Mouse (Mus musculus) ES-Bruce4 (cell line): ENCODE results near the gene Igfbp3.

Experiments
- CTCF ChIP-seq: IDR thresholded peaks from one replicate; pipeline ENCODE4 v1.8.1; 2011; ENCODE audit warnings: low read depth, low read length
- EP300 ChIP-seq: IDR thresholded peaks from 2 replicates; pipeline ENCODE4 v1.6.1; 2011; ENCODE audit warnings: low read depth, low read length; ENCODE audit not compliant: insufficient read depth
- POLR2A ChIP-seq: IDR thresholded peaks from one replicate; pipeline ENCODE4 v1.8.1; 2011; ENCODE audit warnings: low read length; ENCODE audit not compliant: insufficient read depth

- TF ChIP-seq POLR2A (no peak), EP300 (no peak), CTCF (no peak)
Measured at GRCm38 (mm10) chr11:7234981-7235609, 21.4 kb upstream of the Igfbp3 start.
